Mouse (Mus musculus) adrenal gland, adult (tissue): Measurements from ENCODE around the gene Qsox1.

Source experiments
- DNase-seq, 2 experiments: peaks; one replicate each; pipeline ENCODE4 v3.0.0; 2022 to 2023; ENCODE audit warnings: low spot score in 1 of 2; ENCODE audit not compliant: inconsistent age in 2 of 2

The Qsox1 gene

GRCm38 (mm10) chr1:155747911-155748310 lies 64.8 kb downstream of the Qsox1 start:
- no peak for DNase-seq

DNA sequence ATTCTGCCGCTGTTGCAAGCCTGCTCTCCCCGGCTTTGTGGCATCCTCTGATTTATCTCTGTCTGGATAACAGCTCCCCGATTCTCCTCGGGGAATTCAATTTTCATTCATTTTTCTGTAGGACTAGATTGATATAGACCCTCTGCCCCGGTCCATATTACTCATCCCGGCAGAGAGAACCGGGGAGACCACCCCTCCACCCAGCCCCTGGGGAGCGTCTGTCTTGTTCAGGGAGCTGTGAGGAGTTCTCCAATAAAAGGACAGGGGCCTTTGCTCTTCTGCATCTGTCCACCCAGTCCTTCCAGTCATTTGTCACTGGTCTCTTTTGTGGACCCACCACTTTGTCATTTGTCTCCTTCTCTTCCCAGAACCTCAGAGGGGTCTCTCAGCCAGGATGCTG lies 65.7 kb downstream of the Qsox1 start:
- DNase-seq = no peak

DNA sequence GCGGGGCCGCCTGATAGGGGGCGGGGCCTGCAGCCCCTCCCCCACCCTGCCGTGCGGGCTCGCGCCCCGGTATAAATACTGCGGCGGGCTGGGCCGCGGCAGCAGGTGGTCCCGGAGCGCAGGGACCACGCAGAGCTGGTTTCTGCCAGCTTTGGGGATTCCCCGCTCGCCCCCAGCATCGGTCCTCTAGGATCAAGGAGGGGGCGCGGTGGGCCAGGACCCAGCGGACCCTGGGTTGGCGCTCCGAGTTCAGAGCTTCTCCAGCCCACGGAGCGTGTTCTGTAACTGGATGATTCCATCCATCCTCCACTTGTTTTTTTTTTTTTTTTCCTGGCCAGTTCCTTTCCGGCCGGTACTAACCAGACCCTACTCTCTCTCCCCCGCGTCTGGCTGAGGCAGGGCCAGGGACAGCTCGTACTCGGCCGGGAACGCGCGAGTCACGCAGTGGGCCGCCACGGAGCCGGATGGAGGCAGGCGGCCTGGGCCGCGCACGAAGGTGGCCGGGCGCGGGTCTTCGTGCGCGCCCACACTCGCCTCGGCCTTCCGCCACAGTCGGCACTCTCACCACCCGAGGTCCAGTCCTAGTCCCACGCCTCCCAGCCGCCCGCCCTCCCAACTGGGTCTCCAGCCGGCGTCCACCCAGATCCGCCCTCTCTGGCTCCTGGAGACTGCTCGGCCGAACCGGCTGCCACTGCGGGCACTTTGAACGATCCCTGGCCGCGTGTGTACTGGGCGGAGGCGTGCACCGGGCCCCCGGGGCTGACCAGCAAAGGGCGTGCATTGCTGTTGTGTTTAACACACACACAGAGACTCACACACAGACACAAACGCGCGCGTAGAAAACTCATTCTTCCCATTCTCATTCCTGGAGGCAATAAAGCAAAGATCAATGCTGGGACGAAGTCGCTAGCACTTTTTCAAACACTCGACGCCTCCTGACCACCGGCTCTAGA lies 70.0 kb downstream of the Qsox1 start:
- peak; percentile 18 to 55 for DNase-seq

- peak; percentile 5 to 36 for DNase-seq
These were observed 70.7 kb downstream of the Qsox1 start for GRCm38 (mm10) chr1:155741988-155742387.

DNA sequence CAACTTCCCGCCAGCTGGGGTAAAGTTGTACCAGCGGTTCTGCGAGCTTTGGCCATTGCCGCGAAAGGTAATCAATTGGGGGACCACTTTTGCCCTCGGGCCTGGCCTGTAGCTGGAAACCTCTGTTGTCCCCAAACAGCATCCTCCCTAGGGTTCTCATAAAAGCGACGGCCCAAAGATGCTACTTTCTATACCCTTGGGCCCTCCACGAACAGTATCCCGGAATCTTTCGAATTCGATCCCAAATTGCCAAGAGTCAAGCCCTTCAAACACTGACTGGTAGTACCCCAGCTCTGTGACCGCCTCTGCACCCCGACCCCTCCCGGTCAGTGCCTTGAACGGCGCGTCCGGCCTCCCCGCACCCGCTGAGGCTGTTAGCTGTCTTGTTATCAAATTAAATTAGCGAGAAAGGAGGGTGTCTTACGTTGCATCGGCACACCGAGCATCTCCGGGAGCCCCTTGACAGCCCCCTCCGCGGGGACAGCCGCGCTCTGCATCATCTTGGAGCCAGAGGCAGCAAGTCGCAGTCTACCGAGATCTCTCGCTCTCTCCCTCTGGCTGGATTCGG lies 71.2 kb downstream of the Qsox1 start:
- no peak for DNase-seq

- DNase-seq = peak; percentile 10 to 60
These were observed 71.9 kb downstream of the Qsox1 start for GRCm38 (mm10) chr1:155740622-155741377.

DNA sequence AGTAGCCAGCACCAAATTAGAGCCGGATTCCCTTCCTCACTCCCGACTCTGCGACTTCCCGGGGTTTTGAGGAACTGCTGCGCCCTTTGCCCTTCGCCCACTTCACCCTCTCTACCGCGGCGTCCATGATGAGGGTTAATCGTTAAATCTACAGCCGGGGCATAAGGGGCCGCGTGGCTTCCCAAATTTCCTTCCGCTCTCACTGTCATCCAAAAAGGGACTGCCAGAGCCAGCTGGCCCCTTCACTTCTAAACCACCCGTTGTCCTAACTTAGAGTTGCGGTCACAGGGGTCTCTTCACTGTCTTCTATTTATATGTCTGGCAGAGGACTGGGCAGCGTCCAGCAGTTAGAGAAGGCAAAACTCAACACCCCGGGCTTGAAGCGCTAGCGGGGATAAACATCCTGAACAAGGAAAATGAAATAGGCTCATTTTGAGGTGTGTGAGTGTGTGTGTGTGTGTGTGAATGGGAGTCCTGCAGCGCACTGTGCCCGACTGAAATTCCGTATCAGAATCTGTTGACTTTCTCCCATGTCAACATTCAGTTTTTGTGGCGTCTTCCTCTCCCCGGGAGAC lies 74.8 kb downstream of the Qsox1 start:
- DNase-seq = no peak

DNA sequence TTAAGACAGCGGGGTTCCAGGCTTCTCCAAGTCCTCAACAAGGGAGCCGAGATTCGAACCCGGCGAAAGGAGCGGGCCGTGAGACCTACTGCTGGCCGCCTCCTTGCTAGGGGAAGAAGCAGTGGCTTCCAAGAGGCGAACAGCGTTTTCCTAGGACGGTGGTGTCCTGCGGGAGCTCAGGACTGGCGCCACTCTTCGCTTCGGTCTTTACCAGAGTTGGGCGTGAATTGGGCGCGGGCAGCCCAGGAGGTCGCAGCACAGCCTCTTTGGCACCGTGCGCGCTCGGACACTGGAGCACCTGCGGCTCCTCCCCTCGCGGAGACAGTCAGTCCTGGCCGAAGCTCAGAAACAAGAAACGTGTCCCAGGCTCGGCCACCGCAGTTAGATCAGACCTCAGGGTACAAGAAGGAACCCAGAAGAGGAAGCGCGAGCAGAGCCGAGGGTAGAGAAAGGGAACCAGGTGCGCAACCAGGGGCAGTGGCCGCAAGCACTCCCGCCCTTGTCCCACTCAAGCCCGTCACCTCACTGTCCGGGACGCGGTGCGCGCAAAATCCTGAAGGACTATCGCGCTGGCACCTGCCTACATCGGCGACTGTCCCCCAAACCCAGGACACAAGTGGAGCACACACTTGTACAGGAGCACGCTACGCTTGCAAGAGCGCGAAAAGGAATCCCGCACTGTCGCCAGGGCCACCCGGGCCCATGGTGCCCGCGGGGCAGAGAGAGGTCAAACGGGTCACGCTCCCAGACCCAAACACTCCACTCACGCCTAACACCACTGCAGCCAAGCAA lies 75.5 kb downstream of the Qsox1 start:
- peak in 1 of 2 experiments; percentile 35 for DNase-seq

GRCm38 (mm10) chr1:155736096-155736825 lies 76.4 kb downstream of the Qsox1 start:
- no peak for DNase-seq

DNA sequence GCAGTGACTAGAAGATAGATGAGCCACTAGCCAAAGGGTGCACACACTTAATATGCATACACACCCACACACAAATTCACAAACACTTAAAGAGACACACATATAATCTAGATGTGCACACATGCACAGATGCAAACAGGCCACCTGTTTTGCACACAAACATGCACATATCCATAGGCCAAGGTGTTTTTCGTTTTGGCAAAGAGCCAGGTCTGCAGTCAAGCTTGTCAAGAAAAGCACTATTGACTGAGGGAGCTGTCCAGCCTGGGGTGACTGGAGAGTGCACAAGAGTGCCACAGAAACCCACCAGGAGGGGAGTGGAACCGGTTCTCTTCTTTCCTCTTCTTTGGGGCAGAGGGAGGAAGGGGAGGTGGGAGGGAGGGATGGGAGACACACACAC lies 81.5 kb downstream of the Qsox1 start:
- no peak for DNase-seq

- DNase-seq = no peak
These were observed 83.4 kb downstream of the Qsox1 start for GRCm38 (mm10) chr1:155729113-155729795.

GRCm38 (mm10) chr1:155727830-155728229 lies 84.9 kb downstream of the Qsox1 start:
- no peak for DNase-seq
